Mouse (Mus musculus): ENCODE results near the gene Atf5.

DNA sequence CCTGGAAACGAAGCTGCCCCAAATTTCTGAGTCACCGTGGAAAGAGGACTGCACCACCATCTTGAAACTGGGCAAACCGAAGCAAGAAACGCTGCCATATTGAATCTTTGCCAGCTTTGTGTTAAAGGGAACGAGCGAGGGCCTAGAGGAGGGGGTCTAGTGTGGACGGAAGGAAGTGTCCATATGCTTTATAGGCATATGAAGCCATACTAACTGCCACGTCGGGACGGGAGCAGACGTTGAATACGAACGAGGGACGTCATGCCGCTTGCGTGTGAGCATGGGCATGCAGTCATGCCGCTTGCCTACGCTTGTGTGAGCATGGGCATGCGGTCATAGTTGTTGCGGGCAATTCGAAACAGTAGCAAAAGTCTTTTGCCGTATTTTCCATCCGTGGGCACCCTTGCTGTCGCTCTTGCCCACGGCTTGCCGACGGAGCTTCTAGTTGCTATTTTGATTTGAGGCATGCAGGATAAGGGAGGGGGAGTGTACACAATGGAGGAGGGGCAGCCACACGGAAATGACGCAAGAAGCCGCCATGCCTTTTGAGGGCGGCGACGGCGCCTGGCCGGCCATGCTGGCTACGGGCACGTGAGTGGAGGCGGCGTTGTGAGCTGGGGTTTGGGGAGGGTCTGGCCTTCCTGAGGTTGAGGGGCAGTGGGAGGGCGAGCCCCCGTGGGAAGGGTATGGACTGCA is 33.1 kb upstream of the Atf5 start:
- no peak for TF ChIP-seq POLR2A (IDR thresholded peaks at IDR 0.05; ENCODE audit: borderline replicate concordance, low read depth, low read length)
- TF ChIP-seq CTCF (IDR thresholded peaks at IDR 0.05; ENCODE audit: low read depth, low read length) = no peak

All from bone marrow macrophage, adult 2 months (primary cell).